8 mouse cellular contexts compared by ENCODE assay signal in genomic region chr7:19341761-19342409, GRCm38 (mm10). TPM values are rescaled to one million over a fixed set of nuclear protein-coding genes. Genes with fewer than 3 reads are reported as not detected.
DNase-seq lines count a peak whose midpoint lies in the region; ATAC-seq lines count a peak whose summit lies in the region.

No protein-coding gene starts in this region.

- H3K4me3 ChIP-seq in kidney, embryonic 16.5 days (ENCODE audit: low read length), result peak overlapping the region; percentile 50
- H3K4me3 ChIP-seq in midbrain, embryonic 16.5 days (ENCODE audit: low read depth, low read length), result peak overlapping the region; percentile 44

- H3K9me3 ChIP-seq in kidney, embryonic 16.5 days (ENCODE audit: low read length), result no peaks in the 10 kb centered on the region
- H3K9me3 ChIP-seq in midbrain, embryonic 16.5 days (replicated peaks; ENCODE audit: control insufficient read depth, low read length, poor library complexity, severe bottlenecking), result no peaks in the 10 kb centered on the region

- H3K4me1 ChIP-seq in kidney, embryonic 16.5 days (ENCODE audit: insufficient read depth, low read length), result peaks cover 38% of the 10 kb centered on the region
- peaks cover 24% of the 10 kb centered on the region for H3K4me1 ChIP-seq in midbrain, embryonic 16.5 days (ENCODE audit: control insufficient read depth, insufficient read depth, low read length)

- no peak for ATAC-seq in kidney, embryonic 16.5 days (ENCODE audit: low FRiP score, low TSS enrichment)
- ATAC-seq in midbrain, embryonic 16.5 days, result no peak

- H3K27me3 ChIP-seq in kidney, embryonic 16.5 days (ENCODE audit: insufficient read depth, low read length), result peaks cover 13% of the 10 kb centered on the region
- H3K27me3 ChIP-seq in midbrain, embryonic 16.5 days (ENCODE audit: control insufficient read depth, insufficient read depth, low read depth, low read length), result peaks cover 9% of the 10 kb centered on the region

- no peak overlapping the region for H3K27ac ChIP-seq in kidney, embryonic 16.5 days (ENCODE audit: low read length)
- no peak overlapping the region for H3K27ac ChIP-seq in midbrain, embryonic 16.5 days (ENCODE audit: low read length)

- peak overlapping the region; percentile 87 for H3K4me2 ChIP-seq in kidney, embryonic 16.5 days (replicated peaks; ENCODE audit: low read depth, low read length)
- H3K4me2 ChIP-seq in midbrain, embryonic 16.5 days (ENCODE audit: low read length), result peak overlapping the region; percentile 93

- no peaks in the 10 kb centered on the region for H3K36me3 ChIP-seq in kidney, embryonic 16.5 days (ENCODE audit: insufficient read depth, low read length)
- H3K36me3 ChIP-seq in midbrain, embryonic 16.5 days (ENCODE audit: control insufficient read depth, insufficient read depth, low read length), result no peaks in the 10 kb centered on the region

- WGBS in kidney, embryonic 16.5 days, result under 1% methylated on average over 41 of the region's 41 CpGs
- WGBS in midbrain, embryonic 16.5 days, result under 1% methylated on average over 39 of the region's 41 CpGs

- H3K9ac ChIP-seq in kidney, embryonic 16.5 days (replicated peaks; ENCODE audit: low read length), result peak overlapping the region; percentile 61
- H3K9ac ChIP-seq in midbrain, embryonic 16.5 days (ENCODE audit: low read depth, low read length), result peak overlapping the region; percentile 57

- no peak for DNase-seq in kidney, adult 9 months
- DNase-seq in adrenal gland, postnatal 36 days, result peak; percentile 50 to 56
- DNase-seq in gastrocnemius, postnatal 14 days, result peak; percentile 67
- peak; percentile 31 for DNase-seq in induced T-regulatory cell, adult 2 months (ENCODE audit: low read depth)
- DNase-seq in c-Kit-positive CD71-positive TER-119-positive erythroid progenitor cells, embryonic 14.5 days (ENCODE audit: low spot score), result no peak
- no peak for DNase-seq in urinary bladder, postnatal 4 days (ENCODE audit: low spot score in 2 of 2)

- intact Hi-C loops in gastrocnemius, postnatal 14 days (cut with DNase I; ENCODE audit: low total_unique reads), result loop anchor here (2.0 to 10.0 kb wide), 2 partner anchors 41 to 107 kb away; no protein-coding TSS in a partner anchor

RNA-seq across cellular contexts. Expression of gene Ercc1, which starts 2.7 kb away (rescaled TPM):
- polyA plus RNA-seq in kidney, embryonic 16.5 days (2015; fragmentation: Nextera tagmentation; extraction: Ambion mirVana), result 81.8 and 86.1 TPM in 2 replicates
- total RNA-seq in adrenal gland, postnatal 36 days (2021), result 10 to 100 TPM; 33.0 to 38.8 TPM
- 10 to 100 TPM; 26.7 to 28.7 TPM for total RNA-seq in gastrocnemius, postnatal 14 days (2021)
- polyA plus RNA-seq in midbrain, embryonic 16.5 days (2015; fragmentation: Nextera tagmentation; extraction: Ambion mirVana), result 80.1 and 82.4 TPM in 2 replicates

RNA-seq across cellular contexts. Expression of gene Cd3eap, which starts 17.4 kb away (rescaled TPM):
- polyA plus RNA-seq in kidney, embryonic 16.5 days (2015; fragmentation: Nextera tagmentation; extraction: Ambion mirVana), result 25.0 and 27.7 TPM in 2 replicates
- total RNA-seq in adrenal gland, postnatal 36 days (2021), result 10 to 100 TPM; 11.3 to 12.8 TPM
- 1 to 10 TPM; 7.4 to 8.2 TPM for total RNA-seq in gastrocnemius, postnatal 14 days (2021)
- polyA plus RNA-seq in midbrain, embryonic 16.5 days (2015; fragmentation: Nextera tagmentation; extraction: Ambion mirVana), result 24.1 and 24.6 TPM in 2 replicates

RNA-seq across cellular contexts. Expression of gene Ppp1r13l, which starts 17.7 kb away (rescaled TPM):
- 3.3 and 4.0 TPM in 2 replicates for polyA plus RNA-seq in kidney, embryonic 16.5 days (2015; fragmentation: Nextera tagmentation; extraction: Ambion mirVana)
- 1 to 10 TPM; 5.8 to 8.9 TPM for total RNA-seq in adrenal gland, postnatal 36 days (2021)
- 1 to 10 TPM; 1.7 to 2.9 TPM for total RNA-seq in gastrocnemius, postnatal 14 days (2021)
- 2.0 and 2.8 TPM in 2 replicates for polyA plus RNA-seq in midbrain, embryonic 16.5 days (2015; fragmentation: Nextera tagmentation; extraction: Ambion mirVana)

RNA-seq across cellular contexts. Expression of gene Fosb, which starts 32.0 kb away (rescaled TPM):
- 0.17 and 0.22 TPM in 2 replicates for polyA plus RNA-seq in kidney, embryonic 16.5 days (2015; fragmentation: Nextera tagmentation; extraction: Ambion mirVana)
- 10 to 100 TPM; 11.2 to 23.6 TPM for total RNA-seq in adrenal gland, postnatal 36 days (2021)
- total RNA-seq in gastrocnemius, postnatal 14 days (2021), result under 1 TPM; 0.69 to 0.90 TPM
- 0.06 TPM in 2 replicates for polyA plus RNA-seq in midbrain, embryonic 16.5 days (2015; fragmentation: Nextera tagmentation; extraction: Ambion mirVana)

RNA-seq across cellular contexts. Expression of gene Ercc2, which starts 39.9 kb away (rescaled TPM):
- 16.7 and 19.0 TPM in 2 replicates for polyA plus RNA-seq in kidney, embryonic 16.5 days (2015; fragmentation: Nextera tagmentation; extraction: Ambion mirVana)
- total RNA-seq in adrenal gland, postnatal 36 days (2021), result 10 to 100 TPM; 29.7 to 32.8 TPM
- 1 to 10 TPM; 6.1 to 7.8 TPM for total RNA-seq in gastrocnemius, postnatal 14 days (2021)
- polyA plus RNA-seq in midbrain, embryonic 16.5 days (2015; fragmentation: Nextera tagmentation; extraction: Ambion mirVana), result 28.0 and 29.5 TPM in 2 replicates

Comparison
In these comparisons a context has a peak if more than half of its experiments do, and no peak if none do; other contexts are left out.
1. DNase-seq: peak in adrenal gland, postnatal 36 days (2 of 2), gastrocnemius, postnatal 14 days (single experiment) and induced T-regulatory cell, adult 2 months (single experiment); none in kidney, adult 9 months (single experiment), c-Kit-positive CD71-positive TER-119-positive erythroid progenitor cells, embryonic 14.5 days (single experiment) and urinary bladder, postnatal 4 days (0 of 2).